Mouse (Mus musculus) intestine, embryonic 16.5 days (tissue): ENCODE measurements around the gene Mettl23. TPM values are rescaled to one million over a fixed set of nuclear protein-coding genes. Genes with fewer than 3 reads are reported as not detected.
A peak's percentile ranks its signal among the peaks of the same experiment; 100 is the strongest.
"Not testable (repeated sequence)": the region's sequence is repeated elsewhere in the genome, so short reads cannot be mapped to it uniquely, and the experiment has no call there.

Source experiments
- ATAC-seq: fragments of 200-750 bp; cut with Nextera tagmentation; 2 replicates; pipeline ENCODE4 v1.8.0; 2017; ENCODE audit warnings: moderate TSS enrichment, moderate library complexity
- H3K27ac ChIP-seq: fragments of 300-500 bp; sonication (generic); 2 replicates; pipeline ENCODE4 v1.5.1; 2014; ENCODE audit warnings: mild to moderate bottlenecking, low read length
- H3K27me3 ChIP-seq: fragments of 300-500 bp; sonication (generic); replicated peaks from 2 replicates; pipeline ENCODE4 v1.6.1; 2014; ENCODE audit warnings: low read length, control low read depth, mixed read lengths; ENCODE audit not compliant: control insufficient read depth, insufficient read depth
- H3K36me3 ChIP-seq: fragments of 300-500 bp; sonication (generic); 2 replicates; pipeline ENCODE4 v1.6.1; 2014; ENCODE audit warnings: low read length, control low read depth; ENCODE audit not compliant: control insufficient read depth, insufficient read depth
- H3K4me1 ChIP-seq: fragments of 300-500 bp; sonication (generic); 2 replicates; pipeline ENCODE4 v1.6.1; 2014; ENCODE audit warnings: low read length, control low read depth, mixed read lengths; ENCODE audit not compliant: control insufficient read depth, insufficient read depth
- H3K4me2 ChIP-seq: fragments of 300-500 bp; sonication (generic); 2 replicates; pipeline ENCODE4 v1.6.1; 2014; ENCODE audit warnings: low read depth, low read length, control low read depth
- H3K4me3 ChIP-seq: fragments of 300-500 bp; sonication (generic); 2 replicates; pipeline ENCODE4 v1.5.1; 2014; ENCODE audit warnings: mild to moderate bottlenecking, low read length
- H3K9ac ChIP-seq: fragments of 300-500 bp; sonication (generic); 2 replicates; pipeline ENCODE4 v1.6.1; 2014; ENCODE audit warnings: low read depth, low read length
- H3K9me3 ChIP-seq: fragments of 300-500 bp; sonication (generic); 2 replicates; pipeline ENCODE4 v1.6.1; 2016; ENCODE audit warnings: low read length, control low read depth; ENCODE audit not compliant: control insufficient read depth
- WGBS: fragments of 180-500 bp; shearing (Covaris S2); extraction: QIAGEN DNeasy Blood & Tissue Kit; methylation state at CpG from one replicate; pipeline ENCODE4 v1.1.7; 2014; 5-methylcytosine and 5-hydroxymethylcytosine counted together
- polyA plus RNA-seq: library from polyadenylated mRNA; unstranded; fragments of >200 nt; fragmentation: Nextera tagmentation; extraction: Ambion mirVana; gene quantifications from 2 replicates; pipeline ENCODE4 v1.2.1, GENCODE M21; 2015

Mettl23 gene
- polyA plus RNA-seq, 1 experiment from 2014 or later, result 65.8 TPM

GRCm38 (mm10) chr11:116840748-116841147, 2.3 kb upstream of the Mettl23 start:
- no peak for ATAC-seq
- Histone ChIP-seq H3K27me3 (no peaks in the 10 kb centered on the region), H3K4me3 (peak overlapping the region; percentile 84), H3K4me2 (peak overlapping the region; percentile 74), H3K9ac (peak overlapping the region; percentile 96), H3K36me3 (peaks cover 23% of the 10 kb centered on the region), H3K27ac (0 out of 2 replicates have a peak overlapping the region, but pooled peaks have one; percentile 1), H3K9me3 (no peaks in the 10 kb centered on the region), H3K4me1 (peaks cover 37% of the 10 kb centered on the region)
- 83% methylated on average over 4 of the region's 4 CpGs for WGBS

GRCm38 (mm10) chr11:116842531-116843260, 382 bp upstream of the Mettl23 start:
- Histone ChIP-seq H3K27me3 (no peaks in the 10 kb centered on the region), H3K4me2 (peak overlapping the region; percentile 74), H3K9me3 (no peaks in the 10 kb centered on the region), H3K9ac (peak overlapping the region; percentile 96), H3K4me1 (peaks cover 42% of the 10 kb centered on the region), H3K27ac (peak overlapping the region; percentile 100), H3K4me3 (peak overlapping the region; percentile 84), H3K36me3 (peaks cover 19% of the 10 kb centered on the region; the same call in 1 of the 2 replicates)
- under 1% methylated on average over 71 of the region's 73 CpGs for WGBS
- peak; percentile 63 for ATAC-seq

DNA sequence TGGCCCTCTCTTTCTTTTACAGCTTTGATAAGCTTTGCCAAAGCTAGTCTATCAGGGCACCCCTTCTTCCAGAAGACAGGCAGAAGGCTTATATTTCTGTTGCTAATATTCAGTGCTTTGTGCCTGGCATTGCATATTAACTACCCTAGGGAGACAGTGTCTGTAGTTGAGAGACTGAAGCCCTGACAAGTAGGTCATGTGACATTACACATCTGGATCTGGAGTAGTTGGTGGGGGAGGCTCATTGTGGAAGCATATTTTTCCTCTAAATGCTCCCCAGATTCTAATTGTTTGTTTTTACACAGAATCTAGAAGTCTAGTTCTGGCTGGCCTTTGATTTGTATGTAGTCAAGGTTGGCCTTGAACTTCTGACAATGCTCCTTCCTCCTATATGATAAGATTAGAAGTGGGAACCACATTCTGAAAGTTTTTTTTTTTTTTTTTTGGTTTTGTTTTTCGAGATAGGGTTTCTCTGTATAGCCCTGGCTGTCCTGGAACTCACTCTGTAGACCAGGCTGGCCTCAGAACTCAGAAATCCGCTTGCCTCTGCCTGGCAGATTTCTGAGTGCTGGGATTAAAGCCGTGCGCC, 3.6 kb downstream of the Mettl23 start:
- H3K9me3 ChIP-seq, result no peaks in the 10 kb centered on the region
- H3K27me3 ChIP-seq, result no peaks in the 10 kb centered on the region
- H3K27ac ChIP-seq, result no peak overlapping the region
- no peak overlapping the region for H3K4me2 ChIP-seq
- peaks cover 5% of the 10 kb centered on the region; the same call in 1 of the 2 replicates for H3K36me3 ChIP-seq
- H3K9ac ChIP-seq, result no peak overlapping the region
- WGBS, result 84% methylated on average over 4 of the region's 4 CpGs
- ATAC-seq, result no peak
- H3K4me3 ChIP-seq, result no peak overlapping the region
- H3K4me1 ChIP-seq, result peaks cover 14% of the 10 kb centered on the region; the same call in 1 of the 2 replicates

DNA sequence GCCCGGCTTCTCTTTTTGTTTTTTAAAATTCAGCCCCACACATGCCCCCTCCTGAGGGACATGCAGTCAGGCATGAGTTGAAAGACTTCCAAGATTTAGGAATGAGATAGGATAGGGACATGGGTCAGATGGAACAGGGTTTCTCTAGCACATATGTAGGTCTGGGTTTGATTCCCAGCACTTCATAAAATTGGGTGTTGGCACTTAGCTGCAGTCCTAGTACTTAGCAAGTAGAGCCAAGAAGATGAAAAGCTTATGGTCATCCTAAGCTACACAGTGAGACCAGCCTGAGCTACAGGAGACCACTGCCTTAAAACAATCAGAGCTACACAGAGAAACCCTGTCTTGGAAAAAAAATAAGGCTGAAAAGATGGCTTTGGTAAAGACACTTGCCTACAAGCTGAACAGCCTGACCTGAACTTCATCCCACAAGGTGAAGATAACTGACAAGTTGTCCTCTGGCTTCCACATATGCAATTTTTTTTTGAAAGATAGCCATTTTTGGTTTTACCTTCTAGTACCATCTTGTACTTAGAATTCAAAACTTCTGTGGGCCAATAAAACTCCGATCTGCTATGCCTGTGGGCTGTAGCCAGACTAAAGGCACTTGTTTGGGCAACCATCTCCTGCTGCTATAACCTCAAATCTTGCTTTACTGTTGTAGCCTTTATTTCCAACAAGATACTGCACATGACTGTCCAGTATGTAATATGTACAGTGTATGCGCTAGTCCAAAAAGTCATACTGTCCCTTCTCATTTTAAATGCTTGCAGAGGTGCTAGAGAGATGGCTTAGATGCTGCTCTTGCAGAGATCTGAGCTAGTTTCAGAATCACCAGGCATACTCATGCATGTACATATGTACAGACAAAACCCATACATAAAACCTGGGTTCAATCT, 4.4 kb downstream of the Mettl23 start:
- Histone ChIP-seq H3K4me1 (peaks cover 14% of the 10 kb centered on the region; the same call in 1 of the 2 replicates), H3K27ac (no peak overlapping the region), H3K4me3 (no peak overlapping the region), H3K27me3 (no peaks in the 10 kb centered on the region), H3K9me3 (no peaks in the 10 kb centered on the region), H3K36me3 (peaks cover 5% of the 10 kb centered on the region; the same call in 1 of the 2 replicates), H3K4me2 (no peak overlapping the region), H3K9ac (no peak overlapping the region)
- ATAC-seq, result no peak
- 90% methylated on average over 3 of the region's 3 CpGs for WGBS

DNA sequence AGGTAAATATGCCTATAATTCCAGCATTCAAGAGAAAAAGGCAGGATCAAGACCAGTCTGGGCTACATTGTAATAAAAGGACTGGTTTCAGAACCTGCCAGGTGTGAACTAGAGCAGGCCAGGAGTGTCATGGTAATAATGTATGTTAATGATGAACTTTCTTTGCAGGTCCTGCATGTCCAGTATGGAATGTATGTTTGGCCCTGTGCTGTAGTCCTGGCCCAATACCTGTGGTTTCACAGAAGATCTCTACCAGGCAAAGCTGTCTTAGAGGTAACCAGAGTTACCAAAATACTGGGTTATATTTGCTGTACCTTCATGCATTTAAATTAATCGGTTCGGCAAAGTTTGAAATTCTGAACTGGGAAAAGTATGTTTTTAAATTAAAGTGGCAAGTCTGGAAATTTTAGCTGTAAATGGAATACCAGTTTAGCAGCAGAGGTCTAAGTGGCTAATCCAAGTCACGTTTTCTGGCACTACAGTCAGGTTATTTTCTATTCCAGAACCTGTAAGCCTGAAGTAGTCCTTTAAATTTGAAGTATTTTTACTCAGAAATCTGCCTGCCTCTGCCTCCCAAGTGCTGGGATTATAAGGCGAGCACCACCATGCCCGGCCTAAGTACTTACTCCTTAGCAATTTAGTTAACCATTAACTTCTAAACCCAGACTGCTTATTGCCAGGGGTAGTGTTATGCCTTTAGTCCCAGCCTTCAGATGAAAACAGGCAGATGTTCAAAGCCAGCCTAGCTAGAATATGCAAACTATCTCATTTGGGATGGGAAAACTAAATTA, 5.2 kb downstream of the Mettl23 start:
- Histone ChIP-seq H3K4me2 (no peak overlapping the region), H3K4me3 (no peak overlapping the region), H3K9me3 (no peaks in the 10 kb centered on the region), H3K27ac (no peak overlapping the region), H3K27me3 (no peaks in the 10 kb centered on the region), H3K36me3 (peaks cover 5% of the 10 kb centered on the region; the same call in 1 of the 2 replicates), H3K4me1 (peaks cover 14% of the 10 kb centered on the region; the same call in 1 of the 2 replicates), H3K9ac (no peak overlapping the region)
- WGBS, result 71% methylated on average over 5 of the region's 5 CpGs
- ATAC-seq, result no peak

DNA sequence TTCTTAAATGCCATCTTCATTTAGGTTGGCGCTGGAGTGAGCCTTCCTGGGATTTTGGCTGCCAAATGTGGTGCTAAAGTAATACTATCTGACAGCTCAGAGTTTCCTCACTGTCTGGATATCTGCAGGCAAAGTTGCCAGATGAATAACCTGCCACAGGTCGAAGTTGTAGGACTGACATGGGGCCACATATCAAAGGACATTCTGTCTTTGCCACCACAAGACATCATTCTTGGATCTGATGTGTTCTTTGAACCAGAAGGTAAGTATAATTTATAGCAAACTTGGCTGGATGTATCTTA, 5.8 kb downstream of the Mettl23 start:
- H3K36me3 ChIP-seq, H3K9ac ChIP-seq, ATAC-seq, H3K4me2 ChIP-seq, H3K27me3 ChIP-seq, H3K27ac ChIP-seq, H3K4me3 ChIP-seq, H3K9me3 ChIP-seq: not testable (repeated sequence)
- WGBS, result 79% methylated on average over 2 of the region's 2 CpGs
- H3K4me1 ChIP-seq, result peaks cover 14% of the 10 kb centered on the region; the same call in 1 of the 2 replicates

GRCm38 (mm10) chr11:116849587-116849986, 6.5 kb downstream of the Mettl23 start:
- no peaks in the 10 kb centered on the region for H3K27me3 ChIP-seq
- no peak overlapping the region for H3K4me2 ChIP-seq
- peaks cover 13% of the 10 kb centered on the region for H3K4me1 ChIP-seq
- H3K27ac ChIP-seq, result no peak overlapping the region
- no peak overlapping the region for H3K4me3 ChIP-seq
- no peaks in the 10 kb centered on the region for H3K9me3 ChIP-seq
- no peak for ATAC-seq
- peaks cover 5% of the 10 kb centered on the region; the same call in 1 of the 2 replicates for H3K36me3 ChIP-seq
- H3K9ac ChIP-seq, result no peak overlapping the region

DNA sequence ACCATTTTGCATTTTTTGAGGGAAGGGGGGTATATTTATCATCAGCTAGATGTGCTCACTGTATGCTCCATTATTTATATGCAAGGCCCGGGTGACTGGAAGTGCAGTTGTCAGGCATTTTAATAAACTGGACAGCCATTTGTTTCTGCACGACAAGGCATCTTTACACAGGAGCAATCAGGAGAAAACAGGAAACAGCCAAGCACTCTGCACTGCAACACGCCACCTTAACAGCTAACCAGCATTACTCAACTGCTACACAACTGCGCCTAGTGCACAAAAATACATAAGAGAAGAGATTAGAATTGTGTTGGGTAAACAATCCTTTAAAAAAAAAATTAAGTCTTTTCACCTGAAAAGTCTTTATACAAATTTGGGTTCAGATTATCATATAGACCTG, 7.0 kb downstream of the Mettl23 start:
- 0 out of 2 replicates have a peak overlapping the region, but pooled peaks have one; percentile 43 for H3K9ac ChIP-seq
- H3K4me2 ChIP-seq, result peak overlapping the region; percentile 54
- peaks cover 5% of the 10 kb centered on the region; the same call in 1 of the 2 replicates for H3K36me3 ChIP-seq
- ATAC-seq, result no peak
- H3K4me1 ChIP-seq, result peaks cover 17% of the 10 kb centered on the region
- no peaks in the 10 kb centered on the region for H3K27me3 ChIP-seq
- H3K4me3 ChIP-seq, result peak overlapping the region; percentile 36
- H3K27ac ChIP-seq, result no peak overlapping the region; the same call in 1 of the 2 replicates
- no peaks in the 10 kb centered on the region for H3K9me3 ChIP-seq
- WGBS, result 39% methylated on average over 4 of the region's 4 CpGs
